21 mouse cellular contexts compared by ENCODE assay signal in genomic region chr16:21197542-21197941, GRCm38 (mm10). TPM values are rescaled to one million over a fixed set of nuclear protein-coding genes. Genes with fewer than 3 reads are reported as not detected.
DNase-seq lines count a peak whose midpoint lies in the region; ATAC-seq and TF ChIP-seq lines count a peak whose summit lies in the region.
"Had no signal": no experiment of that assay in that cellular context is flagged by ENCODE, and none has a peak within 500 bp of the region (broad histone marks: within the 10 kb centered on the region; RNA-seq: fewer than 3 reads in every experiment).

No protein-coding gene starts in this region.

- peaks cover 0 to 15% of the 10 kb centered on the region in 2 experiments; a peak in 1 of 4 replicates for H3K4me1 ChIP-seq in MEL (ENCODE audit: control insufficient read depth in 1 of 2, insufficient read depth in 2 of 2, low read length in 2 of 2)
- H3K4me1 ChIP-seq in kidney, embryonic 15.5 days = no peaks in the 10 kb centered on the region
- H3K4me1 ChIP-seq: forebrain, embryonic 15.5 days had no signal

- peak; percentile 85 to 93 for TF ChIP-seq EP300 in MEL (IDR thresholded peaks at IDR 0.05; ENCODE audit: low read depth in 1 of 2, low read length in 2 of 2)

- peaks cover 0 to 5% of the 10 kb centered on the region in 2 experiments; a peak in 2 of 4 replicates for H3K36me3 ChIP-seq in MEL (ENCODE audit: control insufficient read depth in 1 of 2, insufficient read depth in 2 of 2, low read length in 2 of 2)
- H3K36me3 ChIP-seq in kidney, embryonic 15.5 days = no peaks in the 10 kb centered on the region
- H3K36me3 ChIP-seq: embryonic facial prominence, embryonic 10.5 days; embryonic facial prominence, embryonic 12.5 days; forebrain, embryonic 15.5 days had no signal

- H3K27me3 ChIP-seq in MEL (ENCODE audit: control insufficient read depth in 1 of 2, insufficient read depth in 2 of 2, low read length in 2 of 2) = peaks cover 0 to 7% of the 10 kb centered on the region in 2 experiments; a peak in 2 of 4 replicates
- H3K27me3 ChIP-seq in kidney, embryonic 15.5 days = 0 out of 2 replicates have a peak, but pooled peaks cover 24% of the 10 kb centered on the region
- H3K27me3 ChIP-seq: embryonic facial prominence, embryonic 12.5 days; forebrain, embryonic 15.5 days had no signal

- no peak overlapping the region for H3K4me3 ChIP-seq in MEL (ENCODE audit: control insufficient read depth in 1 of 2, insufficient read depth in 1 of 2, low read depth in 2 of 2, low read length in 2 of 2)
- no peak overlapping the region for H3K4me3 ChIP-seq in kidney, embryonic 15.5 days (replicated peaks)
- H3K4me3 ChIP-seq: embryonic facial prominence, embryonic 10.5 days; embryonic facial prominence, embryonic 12.5 days; forebrain, embryonic 13.5 days; forebrain, embryonic 15.5 days had no signal

- H3K9me3 ChIP-seq in MEL (replicated peaks; ENCODE audit: insufficient read depth, low read length) = no peaks in the 10 kb centered on the region
- H3K9me3 ChIP-seq in kidney, embryonic 15.5 days (replicated peaks) = no peaks in the 10 kb centered on the region
- H3K9me3 ChIP-seq: embryonic facial prominence, embryonic 10.5 days; embryonic facial prominence, embryonic 12.5 days; forebrain, embryonic 13.5 days; forebrain, embryonic 15.5 days had no signal

- WGBS in kidney, embryonic 15.5 days = 87% methylated on average over 4 of the region's 4 CpGs

- no peaks in the 10 kb centered on the region for H3K79me2 ChIP-seq in MEL (ENCODE audit: control insufficient read depth, insufficient read depth, low read length, poor library complexity)

- no peak for TF ChIP-seq CTCF in MEL (IDR thresholded peaks at IDR 0.05 in 2 of 3, conservative IDR thresholded peaks at IDR 0.05 in 1 of 3; ENCODE audit: control insufficient read depth in 1 of 3, insufficient read depth in 1 of 3, low read depth in 2 of 3, low read length in 3 of 3, poor library complexity in 1 of 3, severe bottlenecking in 1 of 3)

- TF ChIP-seq RAD21 in MEL (IDR thresholded peaks at IDR 0.05; ENCODE audit: low read depth, low read length) = no peak

- TF ChIP-seq POLR2A in MEL (IDR thresholded peaks at IDR 0.05; ENCODE audit: control insufficient read depth in 1 of 2, insufficient read depth in 1 of 2, low read depth in 1 of 2, low read length in 2 of 2, poor library complexity in 1 of 2) = no peak

- H3K27ac ChIP-seq in MEL (ENCODE audit: control insufficient read depth, low read depth, low read length) = no peak overlapping the region; the same call in 1 of the 2 replicates
- no peak overlapping the region for H3K27ac ChIP-seq in kidney, embryonic 15.5 days
- H3K27ac ChIP-seq: embryonic facial prominence, embryonic 10.5 days; embryonic facial prominence, embryonic 12.5 days; forebrain, embryonic 13.5 days; forebrain, embryonic 15.5 days had no signal

- H3K9ac ChIP-seq in MEL (ENCODE audit: control insufficient read depth, low read depth, low read length, poor library complexity, severe bottlenecking) = no peak overlapping the region
- H3K9ac ChIP-seq in kidney, embryonic 15.5 days = no peak overlapping the region
- H3K9ac ChIP-seq: embryonic facial prominence, embryonic 12.5 days; forebrain, embryonic 13.5 days; forebrain, embryonic 15.5 days; forebrain, postnatal 0 days had no signal

- DNase-seq in MEL (ENCODE audit: low read depth, low spot score) (peak; percentile 62), MEL-GATA-1-ER (ENCODE audit: extremely low read depth, low read depth) (peak; percentile 49)
- DNase-seq in adrenal gland, postnatal 10 days = no peak
- DNase-seq: adrenal gland, adult 2 months; adrenal gland, postnatal 14 days; adrenal gland, postnatal 36 days; cerebellum, adult 11-12 months; cerebellum, adult 2 months; cerebellum, adult 9-10 months; cerebellum, postnatal 10 days; cerebellum, postnatal 25 days; embryo, embryonic 11 days; forebrain, postnatal 0 days had no signal

- H3K4me2 ChIP-seq in kidney, embryonic 15.5 days = no peak overlapping the region
- H3K4me2 ChIP-seq: embryonic facial prominence, embryonic 12.5 days; forebrain, embryonic 13.5 days; forebrain, embryonic 15.5 days had no signal

- ATAC-seq in megakaryocyte progenitor cell, adult 5-6 weeks (replicated peaks; ENCODE audit: poor library complexity) = peak; percentile 7; the same call in 1 of the 2 replicates
- ATAC-seq in kidney, embryonic 15.5 days (replicated peaks; ENCODE audit: low FRiP score) = no peak
- ATAC-seq: forebrain, embryonic 13.5 days; forebrain, embryonic 15.5 days; forebrain, postnatal 0 days had no signal

TF ChIP-seq in MEL, 35 proteins besides CTCF, POLR2A, EP300 and RAD21:
- TF ChIP-seq CHD2 (IDR thresholded peaks at IDR 0.05; ENCODE audit: low read length) (no peak), JUND (IDR thresholded peaks at IDR 0.05; ENCODE audit: low read depth, low read length) (0 out of 2 replicates have a peak, but pooled peaks have one; percentile 43), NELFE (IDR thresholded peaks at IDR 0.05; ENCODE audit: low read depth, low read length) (no peak), ZKSCAN1 (IDR thresholded peaks at IDR 0.05; ENCODE audit: low read depth, low read length) (no peak), NRF1 (IDR thresholded peaks at IDR 0.05; ENCODE audit: insufficient read depth, low read depth, low read length, poor library complexity, severe bottlenecking) (no peak), GATA1 (IDR thresholded peaks at IDR 0.05; ENCODE audit: low read depth, low read length) (peak; percentile 94), GABPA (IDR thresholded peaks at IDR 0.05; ENCODE audit: low read depth, low read length) (no peak), TCF12 (IDR thresholded peaks at IDR 0.05; ENCODE audit: low read depth, low read length) (peak; percentile 86), MEF2A (IDR thresholded peaks at IDR 0.05; ENCODE audit: extremely low read depth, insufficient replicate concordance, low read depth, low read length, poor library complexity, severe bottlenecking) (no peak), SMC3 (IDR thresholded peaks at IDR 0.05; ENCODE audit: low read depth, low read length) (no peak), ETS1 (IDR thresholded peaks at IDR 0.05; ENCODE audit: low read depth, low read length) (peak; percentile 71), MAFK (IDR thresholded peaks at IDR 0.05; ENCODE audit: borderline replicate concordance, low read depth, low read length) (no peak), ZNF384 (IDR thresholded peaks at IDR 0.05; ENCODE audit: low read depth, low read length) (no peak), RCOR1 (IDR thresholded peaks at IDR 0.05; ENCODE audit: low read depth, low read length) (peak; percentile 85), POLR2AphosphoS5 (IDR thresholded peaks at IDR 0.05; ENCODE audit: borderline replicate concordance, low read depth, low read length) (no peak), TAL1 (IDR thresholded peaks at IDR 0.05; ENCODE audit: low read length) (no peak), UBTF (IDR thresholded peaks at IDR 0.05; ENCODE audit: borderline replicate concordance, insufficient read depth, low read depth, low read length) (no peak), CHD1 (IDR thresholded peaks at IDR 0.05; ENCODE audit: low read depth, low read length) (no peak), BHLHE40 (IDR thresholded peaks at IDR 0.05; ENCODE audit: borderline replicate concordance, low read depth, low read length) (no peak), KAT2A (conservative IDR thresholded peaks at IDR 0.05; ENCODE audit: low read depth, low read length) (no peak)

RNA-seq across cellular contexts. Expression of gene Ephb3, which starts 7.0 kb away (rescaled TPM):
- 0.42 and 0.46 TPM in 2 replicates for total RNA-seq in MEL (2012; rRNA removed)
- 1 to 10 TPM in 1 of 2 experiments, not detected in 1; 2.9 TPM for polyA plus RNA-seq in MEL (2012; ENCODE audit: insufficient read depth in 1 of 2, insufficient read length in 2 of 2, low read depth in 1 of 2, low replicate concordance in 2 of 2, missing spikeins in 1 of 2)
- not detected in 2 replicates for total RNA-seq in megakaryocyte progenitor cell, adult 5-6 weeks (2015)
- not detected in 2 replicates for total RNA-seq in megakaryocyte progenitor cell, adult 5-6 weeks (2017)
- polyA plus RNA-seq in kidney, embryonic 15.5 days (2015; fragmentation: Nextera tagmentation; extraction: Ambion mirVana) = 17.2 and 18.7 TPM in 2 replicates
- 1 to 10 TPM; 3.9 to 4.6 TPM for total RNA-seq in adrenal gland, postnatal 10 days (2021)

RNA-seq across cellular contexts. Expression of gene Teddm3, which starts 43.7 kb away (rescaled TPM):
- total RNA-seq in MEL (2012; rRNA removed) = not detected in 2 replicates
- polyA plus RNA-seq in MEL (2012; ENCODE audit: insufficient read depth in 1 of 2, insufficient read length in 2 of 2, low read depth in 1 of 2, low replicate concordance in 2 of 2, missing spikeins in 1 of 2) = not detected
- not detected in 2 replicates for total RNA-seq in megakaryocyte progenitor cell, adult 5-6 weeks (2015)
- total RNA-seq in megakaryocyte progenitor cell, adult 5-6 weeks (2017) = not detected in 2 replicates
- polyA plus RNA-seq in kidney, embryonic 15.5 days (2015; fragmentation: Nextera tagmentation; extraction: Ambion mirVana) = 0.22 TPM in 1 of 2 replicates, not detected in the other
- not detected for total RNA-seq in adrenal gland, postnatal 10 days (2021)
- total RNA-seq: adrenal gland, adult 2 months; adrenal gland, postnatal 14 days; adrenal gland, postnatal 36 days; forebrain, postnatal 0 days had no signal
- polyA plus RNA-seq: C2C12; cerebellum, adult 2 months; embryonic facial prominence, embryonic 10.5 days; embryonic facial prominence, embryonic 12.5 days; forebrain, embryonic 11.5 days; forebrain, embryonic 13.5 days; forebrain, embryonic 15.5 days; forebrain, postnatal 0 days had no signal
